Mouse (Mus musculus): ENCODE data around the gene Cd109.

- TF ChIP-seq POLR2A (IDR thresholded peaks at IDR 0.05; ENCODE audit: control insufficient read depth, extremely low read depth, insufficient read depth, low read length, poor library complexity) (no peak), CTCF (IDR thresholded peaks at IDR 0.05; ENCODE audit: borderline replicate concordance, control insufficient read depth, extremely low read depth, insufficient read depth, low read length, poor library complexity) (no peak)
These were observed 56.2 kb downstream of the Cd109 start for GRCm38 (mm10) chr9:78671446-78671985.

Measured in thymus, adult 2 months (tissue).